Mouse (Mus musculus): Measurements from ENCODE around the gene Hcn3.

Hcn3 gene

GRCm38 (mm10) chr3:89159616-89160344 is at the start of gene Hcn3:
Gene Hcn3, minus strand, starts transcription at chr3:89160196.
- peak in 1 of 2 experiments; percentile 61 for DNase-seq

GRCm38 (mm10) chr3:89209731-89210130 is 49.7 kb upstream of the Hcn3 start:
- no peak for DNase-seq

- no peak for DNase-seq
These were observed 48.7 kb upstream of the Hcn3 start for GRCm38 (mm10) chr3:89208736-89209135.

- no peak for DNase-seq
These were observed 48.2 kb upstream of the Hcn3 start for GRCm38 (mm10) chr3:89208075-89208657.

GRCm38 (mm10) chr3:89206695-89207094 is 46.7 kb upstream of the Hcn3 start:
- no peak for DNase-seq

- DNase-seq = no peak
These were observed 46.1 kb upstream of the Hcn3 start for GRCm38 (mm10) chr3:89206079-89206478.

GRCm38 (mm10) chr3:89203142-89203514 is 43.1 kb upstream of the Hcn3 start:
- no peak for DNase-seq

GRCm38 (mm10) chr3:89202253-89203141 is 42.5 kb upstream of the Hcn3 start, which contains the start of gene Gba:
Gene Gba, plus strand, starts transcription at chr3:89202928.
- DNase-seq = peak; percentile 65 to 75

- no peak for DNase-seq
These were observed 39.8 kb upstream of the Hcn3 start for GRCm38 (mm10) chr3:89199839-89200238.

GRCm38 (mm10) chr3:89195979-89196877 is 36.2 kb upstream of the Hcn3 start:
- peak; percentile 91 to 93 for DNase-seq

GRCm38 (mm10) chr3:89193853-89194252 is 33.9 kb upstream of the Hcn3 start:
- no peak for DNase-seq

- no peak for DNase-seq
These were observed 33.4 kb upstream of the Hcn3 start for GRCm38 (mm10) chr3:89193351-89193750.

- DNase-seq = peak in 1 of 2 experiments; percentile 64
These were observed 30.4 kb upstream of the Hcn3 start for GRCm38 (mm10) chr3:89190436-89190835.

- peak in 1 of 2 experiments; percentile 60 for DNase-seq
These were observed 28.5 kb upstream of the Hcn3 start for GRCm38 (mm10) chr3:89188478-89188875.

- DNase-seq = peak; percentile 50 to 68
These were observed 27.9 kb upstream of the Hcn3 start for GRCm38 (mm10) chr3:89187690-89188477.

GRCm38 (mm10) chr3:89187197-89187596 is 27.2 kb upstream of the Hcn3 start:
- peak; percentile 67 to 78 for DNase-seq

GRCm38 (mm10) chr3:89183959-89184315 is 23.9 kb upstream of the Hcn3 start:
- no peak for DNase-seq

GRCm38 (mm10) chr3:89183058-89183958 is 23.3 kb upstream of the Hcn3 start, which contains the start of gene Fam189b:
Gene Fam189b, plus strand, starts transcription at chr3:89183143.
- DNase-seq = peak; percentile 80 to 88

GRCm38 (mm10) chr3:89182531-89183057 is 22.6 kb upstream of the Hcn3 start:
- no peak for DNase-seq
